Mouse (Mus musculus): Measurements from ENCODE around the gene Adamtsl2. TPM values are rescaled to one million over a fixed set of nuclear protein-coding genes. Genes with fewer than 3 reads are reported as not detected.

Adamtsl2 gene
- polyA plus RNA-seq, 1 experiment, result 0.85 TPM

GRCm38 (mm10) chr2:27077655-27078244 is 1.4 kb upstream of the Adamtsl2 start:
- Histone ChIP-seq H3K27ac (ENCODE audit: control insufficient read depth, insufficient read depth, low read depth, low read length, poor library complexity) (no peak overlapping the region), H3K4me3 (replicated peaks; ENCODE audit: control insufficient read depth, low read depth, low read length) (no peak overlapping the region), H3K4me1 (ENCODE audit: control insufficient read depth, insufficient read depth, low read length) (no peaks in the 10 kb centered on the region)
- no peak for TF ChIP-seq POLR2A (IDR thresholded peaks at IDR 0.05; ENCODE audit: borderline replicate concordance, control insufficient read depth, low read depth, low read length)
- peak; percentile 56; the same call in 1 of the 2 replicates for TF ChIP-seq CTCF (IDR thresholded peaks at IDR 0.05; ENCODE audit: control insufficient read depth, insufficient read depth, low read length)
- 65% methylated on average over 10 of the region's 10 CpGs for WGBS

DNA sequence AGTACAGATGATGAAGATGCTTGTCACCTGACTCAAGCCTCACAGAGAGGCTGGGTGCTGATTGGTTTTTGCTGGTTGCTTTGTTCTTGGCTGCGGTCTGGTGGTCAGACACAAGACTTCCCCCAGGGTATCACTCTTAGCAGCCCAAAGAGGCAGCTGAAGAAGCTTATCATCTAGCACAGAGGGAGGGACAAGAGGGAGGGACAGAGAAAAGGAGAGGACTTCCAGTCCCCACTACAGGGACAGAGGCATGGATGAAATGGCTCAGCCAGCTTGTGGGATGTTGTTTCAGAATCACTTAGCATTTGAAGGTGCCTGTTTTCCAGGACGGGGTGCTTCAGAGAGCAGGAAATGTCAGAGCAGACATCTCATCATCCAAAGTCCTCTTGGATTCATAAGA is 867 bp upstream of the Adamtsl2 start:
- WGBS, result 26% methylated on average over 2 of the region's 2 CpGs

DNA sequence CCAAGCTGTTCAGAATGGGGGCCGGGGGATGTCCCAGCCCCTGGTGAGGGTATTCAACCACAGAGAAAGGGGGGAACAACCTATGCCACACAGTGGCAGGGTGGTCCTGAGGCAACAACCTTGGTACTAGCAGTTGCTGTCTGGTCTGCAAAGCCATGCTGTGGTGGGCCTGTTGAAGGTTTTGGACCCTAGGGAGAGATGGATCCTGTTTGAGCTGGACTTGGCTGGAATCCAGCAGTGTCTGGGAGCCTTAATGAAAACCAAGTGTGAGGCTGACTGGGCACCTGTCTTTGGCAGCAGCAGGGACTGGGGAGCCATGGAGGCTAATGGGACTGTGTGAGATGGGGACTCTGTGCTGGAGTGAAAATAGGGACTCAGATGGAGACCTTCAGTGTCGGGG is 470 bp downstream of the Adamtsl2 start:
- Histone ChIP-seq H3K4me3 (replicated peaks; ENCODE audit: control insufficient read depth, low read depth, low read length) (no peak overlapping the region), H3K4me1 (ENCODE audit: control insufficient read depth, insufficient read depth, low read length) (no peaks in the 10 kb centered on the region), H3K27ac (ENCODE audit: control insufficient read depth, insufficient read depth, low read depth, low read length, poor library complexity) (no peak overlapping the region)
- WGBS, result 54% methylated on average over 2 of the region's 2 CpGs
- TF ChIP-seq POLR2A (IDR thresholded peaks at IDR 0.05; ENCODE audit: borderline replicate concordance, control insufficient read depth, low read depth, low read length) (no peak), CTCF (IDR thresholded peaks at IDR 0.05; ENCODE audit: control insufficient read depth, insufficient read depth, low read length) (no peak)

More for the DNA sequence above, 867 bp upstream of the Adamtsl2 start:
- TF ChIP-seq CTCF (IDR thresholded peaks at IDR 0.05; ENCODE audit: control insufficient read depth, insufficient read depth, low read length) (no peak), POLR2A (IDR thresholded peaks at IDR 0.05; ENCODE audit: borderline replicate concordance, control insufficient read depth, low read depth, low read length) (no peak)
- no peak overlapping the region for H3K27ac ChIP-seq (ENCODE audit: control insufficient read depth, insufficient read depth, low read depth, low read length, poor library complexity)
- H3K4me1 ChIP-seq (ENCODE audit: control insufficient read depth, insufficient read depth, low read length), result no peaks in the 10 kb centered on the region
- no peak overlapping the region for H3K4me3 ChIP-seq (replicated peaks; ENCODE audit: control insufficient read depth, low read depth, low read length)

DNA sequence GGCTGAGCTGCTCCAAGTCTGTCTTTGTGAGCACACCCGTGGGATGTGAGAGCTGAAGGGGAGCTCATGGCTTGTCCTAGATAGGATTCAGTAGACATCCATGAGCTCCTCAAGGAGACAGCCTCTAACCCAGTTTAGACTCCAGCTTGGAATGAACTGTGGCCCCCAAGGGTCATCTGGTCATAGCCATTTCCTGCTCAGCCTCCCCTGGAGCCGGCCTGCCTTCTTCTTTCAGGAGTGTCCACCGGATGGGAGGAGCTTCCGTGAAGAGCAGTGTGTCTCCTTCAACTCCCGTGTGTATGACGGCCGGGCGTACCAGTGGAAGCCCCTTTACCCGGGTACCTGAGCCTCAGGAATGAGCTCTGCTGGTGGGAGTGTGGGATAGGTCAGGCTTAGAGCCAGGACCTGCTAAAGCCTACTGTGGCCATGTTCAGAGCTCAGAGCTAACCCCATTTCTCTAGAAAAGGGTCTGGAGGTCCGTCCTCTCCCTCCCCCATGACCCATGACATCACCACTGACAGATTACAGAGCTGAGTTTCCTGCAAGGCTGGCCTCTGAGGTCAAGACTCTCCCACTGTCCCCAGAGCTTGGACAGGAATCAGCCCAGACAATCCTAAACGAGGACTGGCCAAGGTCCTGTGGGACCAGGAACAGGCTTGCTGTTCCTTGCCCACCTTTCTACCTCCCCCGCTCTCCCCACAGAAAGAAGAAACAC is 4.7 kb downstream of the Adamtsl2 start:
- Histone ChIP-seq H3K4me1 (ENCODE audit: control insufficient read depth, insufficient read depth, low read length) (no peaks in the 10 kb centered on the region), H3K27ac (ENCODE audit: control insufficient read depth, insufficient read depth, low read depth, low read length, poor library complexity) (no peak overlapping the region), H3K4me3 (replicated peaks; ENCODE audit: control insufficient read depth, low read depth, low read length) (no peak overlapping the region)
- no peak for TF ChIP-seq POLR2A (IDR thresholded peaks at IDR 0.05; ENCODE audit: borderline replicate concordance, control insufficient read depth, low read depth, low read length)
- TF ChIP-seq CTCF (IDR thresholded peaks at IDR 0.05; ENCODE audit: control insufficient read depth, insufficient read depth, low read length), result no peak
- WGBS, result 80% methylated on average over 12 of the region's 12 CpGs

DNA sequence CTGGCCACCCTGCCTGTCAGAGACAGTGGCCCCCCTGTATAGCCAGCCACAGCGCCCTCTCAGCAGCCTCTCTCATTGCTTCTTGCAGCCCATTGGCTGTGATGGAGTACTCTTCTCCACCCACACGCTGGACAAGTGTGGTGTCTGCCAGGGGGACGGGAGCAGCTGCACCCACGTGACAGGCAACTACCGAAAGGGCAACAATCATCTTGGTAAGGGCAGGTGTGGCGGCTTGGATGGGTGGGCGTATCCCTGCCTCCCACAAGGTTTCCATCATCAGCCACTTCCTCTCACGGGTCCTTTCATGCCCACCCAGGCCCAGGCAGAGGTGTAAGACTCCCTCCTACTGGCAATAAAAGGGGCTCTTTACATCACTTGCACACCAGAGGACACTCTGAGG is 5.8 kb downstream of the Adamtsl2 start:
- no peak for TF ChIP-seq CTCF (IDR thresholded peaks at IDR 0.05; ENCODE audit: control insufficient read depth, insufficient read depth, low read length)

DNA sequence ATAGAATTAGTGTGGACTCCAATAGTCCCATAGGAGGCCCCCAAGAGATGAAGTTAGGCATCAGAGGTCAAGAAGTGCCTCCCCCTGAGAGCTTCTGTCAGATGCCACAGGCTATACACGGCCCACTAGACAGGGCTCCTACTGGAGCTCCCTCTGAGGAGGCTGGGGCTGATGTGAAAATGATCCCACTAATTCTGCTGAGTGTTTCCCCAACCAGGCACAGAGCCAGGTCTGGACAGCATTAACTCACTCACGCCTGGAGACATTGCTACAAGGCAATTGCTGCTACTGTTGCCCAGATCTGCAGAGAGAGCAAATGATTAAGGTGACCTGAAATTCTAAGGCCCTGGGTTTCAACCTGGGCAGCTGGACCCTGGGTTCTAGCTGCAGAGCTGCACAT is 6.6 kb downstream of the Adamtsl2 start:
- 49% methylated on average over 2 of the region's 2 CpGs for WGBS
- Histone ChIP-seq H3K27ac (ENCODE audit: control insufficient read depth, insufficient read depth, low read depth, low read length, poor library complexity) (no peak overlapping the region), H3K4me3 (replicated peaks; ENCODE audit: control insufficient read depth, low read depth, low read length) (no peak overlapping the region), H3K4me1 (ENCODE audit: control insufficient read depth, insufficient read depth, low read length) (no peaks in the 10 kb centered on the region)
- no peak for TF ChIP-seq CTCF (IDR thresholded peaks at IDR 0.05; ENCODE audit: control insufficient read depth, insufficient read depth, low read length)
- no peak for TF ChIP-seq POLR2A (IDR thresholded peaks at IDR 0.05; ENCODE audit: borderline replicate concordance, control insufficient read depth, low read depth, low read length)

More for the DNA sequence above, 5.8 kb downstream of the Adamtsl2 start:
- Histone ChIP-seq H3K4me3 (replicated peaks; ENCODE audit: control insufficient read depth, low read depth, low read length) (no peak overlapping the region), H3K4me1 (ENCODE audit: control insufficient read depth, insufficient read depth, low read length) (no peaks in the 10 kb centered on the region), H3K27ac (ENCODE audit: control insufficient read depth, insufficient read depth, low read depth, low read length, poor library complexity) (no peak overlapping the region)
- 51% methylated on average over 8 of the region's 8 CpGs for WGBS

- WGBS, result 60% methylated on average over 4 of the region's 4 CpGs
- no peak overlapping the region for H3K27ac ChIP-seq (ENCODE audit: control insufficient read depth, insufficient read depth, low read depth, low read length, poor library complexity)
- no peaks in the 10 kb centered on the region for H3K4me1 ChIP-seq (ENCODE audit: control insufficient read depth, insufficient read depth, low read length)
- 0 out of 2 replicates have a peak, but pooled peaks have one; percentile 5 for TF ChIP-seq CTCF (IDR thresholded peaks at IDR 0.05; ENCODE audit: control insufficient read depth, insufficient read depth, low read length)
- no peak for TF ChIP-seq POLR2A (IDR thresholded peaks at IDR 0.05; ENCODE audit: borderline replicate concordance, control insufficient read depth, low read depth, low read length)
- no peak overlapping the region for H3K4me3 ChIP-seq (replicated peaks; ENCODE audit: control insufficient read depth, low read depth, low read length)
Observed at GRCm38 (mm10) chr2:27086483-27087010, 7.4 kb downstream of the Adamtsl2 start.

- 74% methylated on average over 5 of the region's 5 CpGs for WGBS
- no peak for TF ChIP-seq CTCF (IDR thresholded peaks at IDR 0.05; ENCODE audit: control insufficient read depth, insufficient read depth, low read length)
- no peak for TF ChIP-seq POLR2A (IDR thresholded peaks at IDR 0.05; ENCODE audit: borderline replicate concordance, control insufficient read depth, low read depth, low read length)
- H3K27ac ChIP-seq (ENCODE audit: control insufficient read depth, insufficient read depth, low read depth, low read length, poor library complexity), result no peak overlapping the region
- no peak overlapping the region for H3K4me3 ChIP-seq (replicated peaks; ENCODE audit: control insufficient read depth, low read depth, low read length)
- H3K4me1 ChIP-seq (ENCODE audit: control insufficient read depth, insufficient read depth, low read length), result no peaks in the 10 kb centered on the region
Observed at GRCm38 (mm10) chr2:27087581-27087980, 8.4 kb downstream of the Adamtsl2 start.

All from bone marrow, adult 2 months (tissue).